Mouse (Mus musculus): ENCODE measurements around the gene Coa7. TPM values are rescaled to one million over a fixed set of nuclear protein-coding genes. Genes with fewer than 3 reads are reported as not detected.

Gene Coa7
- total RNA-seq, 2 experiments from 2014 or later, result 24.1 to 28.5 TPM

DNA sequence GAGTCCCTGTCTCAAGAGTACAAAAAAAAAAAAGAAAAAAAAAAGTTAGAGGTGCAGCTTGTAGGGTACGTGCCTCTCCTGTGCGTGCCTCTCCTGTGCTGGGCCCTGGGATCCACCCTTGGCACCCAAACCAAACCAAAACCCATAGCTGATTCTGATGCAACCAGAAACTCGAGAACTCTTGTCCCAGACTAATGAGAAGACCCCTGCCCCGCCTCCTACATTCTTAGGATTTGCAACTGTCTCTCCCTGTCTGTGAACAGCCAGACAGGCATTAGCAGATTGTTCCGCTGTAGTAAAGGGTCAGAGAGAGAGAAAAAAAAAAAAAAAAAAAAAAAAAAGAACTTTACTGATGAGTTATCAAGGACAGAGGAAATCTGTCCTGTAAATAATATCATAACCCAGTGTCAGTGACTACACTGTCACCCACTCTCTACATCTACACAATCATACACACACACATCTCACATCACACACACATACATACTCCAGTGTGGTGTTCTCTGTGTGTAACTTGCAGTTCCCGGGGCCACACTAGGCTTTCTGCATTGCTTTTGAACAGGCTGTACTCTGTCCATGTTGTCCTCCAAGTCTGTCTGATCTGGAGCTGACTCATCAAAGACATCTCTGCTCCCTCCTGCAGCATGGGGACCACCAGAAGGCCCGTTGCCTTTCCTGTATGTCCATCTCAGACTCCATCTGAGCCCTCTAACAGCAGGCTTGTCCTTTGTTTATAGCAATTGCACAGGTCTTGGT, 35.6 kb downstream of the Coa7 start:
- intact Hi-C loops (cut with DNase I), result no loop called here
- Histone ChIP-seq H3K4me3 (no peak overlapping the region), H3K27ac (no peak overlapping the region)
- no peak for DNase-seq (ENCODE audit: extremely low spot score in 1 of 2, low spot score in 2 of 2)
- no peak for TF ChIP-seq CTCF (IDR thresholded peaks at IDR 0.05)

DNA sequence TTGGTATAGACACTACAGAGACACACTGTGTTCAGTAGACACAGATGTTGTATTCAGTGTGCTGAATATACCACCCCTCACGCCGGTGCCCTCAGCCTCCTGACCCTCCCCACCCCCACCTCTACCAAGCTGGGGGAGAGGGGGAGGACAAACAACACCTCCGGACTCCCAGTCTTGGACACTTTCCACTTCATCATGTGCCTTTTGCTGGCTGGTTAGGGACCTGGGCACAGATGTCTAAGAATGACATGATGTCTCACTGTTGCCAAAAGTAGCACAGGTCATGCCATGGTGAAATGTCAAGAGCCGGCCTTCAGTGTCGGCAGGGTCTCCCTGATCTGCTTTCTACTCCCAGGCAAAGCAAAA, 36.2 kb downstream of the Coa7 start:
- H3K4me3 ChIP-seq, result no peak overlapping the region
- intact Hi-C loops (cut with DNase I), result no loop called here
- no peak for DNase-seq (ENCODE audit: extremely low spot score in 1 of 2, low spot score in 2 of 2)
- H3K27ac ChIP-seq, result no peak overlapping the region
- TF ChIP-seq CTCF (IDR thresholded peaks at IDR 0.05), result no peak

DNA sequence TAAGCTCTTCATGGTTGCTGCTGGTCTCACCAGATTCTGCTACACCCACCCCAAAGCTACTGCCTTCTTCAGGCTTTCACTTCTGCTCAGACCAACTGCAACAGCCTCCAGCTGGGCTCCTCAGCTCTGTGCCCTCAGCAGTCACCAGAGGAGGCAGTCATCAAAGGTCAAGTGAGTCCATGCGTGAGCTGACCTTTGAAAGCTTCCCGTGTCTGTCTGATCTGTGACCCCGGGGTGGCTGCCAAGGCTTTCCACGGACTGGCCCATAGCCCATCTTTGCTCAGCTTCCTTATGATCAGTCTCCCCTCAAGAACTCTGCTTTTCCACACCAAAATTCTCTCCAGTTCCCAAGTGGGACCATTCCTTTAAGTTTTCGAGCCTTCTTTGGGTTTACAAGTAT, 41.3 kb downstream of the Coa7 start:
- no peak for DNase-seq (ENCODE audit: extremely low spot score in 1 of 2, low spot score in 2 of 2)
- no peak for TF ChIP-seq CTCF (IDR thresholded peaks at IDR 0.05)
- intact Hi-C loops (cut with DNase I), result loop anchor here (5.0 kb wide), 1 partner anchor 78 kb away; no protein-coding TSS in a partner anchor
- no peak overlapping the region for H3K27ac ChIP-seq
- H3K4me3 ChIP-seq, result no peak overlapping the region

DNA sequence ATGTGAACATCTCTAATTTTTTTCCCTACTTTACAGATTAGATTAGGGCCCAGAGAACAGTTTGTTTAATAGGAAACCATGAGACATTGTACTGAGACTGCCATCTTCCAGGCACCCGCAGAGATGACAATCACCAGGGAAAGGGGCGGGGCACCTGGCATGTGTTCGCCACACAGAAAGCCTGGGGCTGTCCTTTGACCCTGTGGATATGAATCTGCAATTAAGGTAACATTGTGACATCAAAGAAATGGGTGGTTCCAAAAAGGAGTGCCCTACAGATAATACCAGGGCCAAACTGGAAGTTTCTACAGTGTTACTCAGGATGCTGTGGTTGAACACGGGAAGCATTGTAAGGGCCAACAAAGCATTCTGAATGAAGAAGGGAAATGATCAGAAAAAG, 42.5 kb downstream of the Coa7 start:
- H3K27ac ChIP-seq, result no peak overlapping the region
- H3K4me3 ChIP-seq, result no peak overlapping the region
- DNase-seq (ENCODE audit: extremely low spot score in 1 of 2, low spot score in 2 of 2), result no peak
- no peak for TF ChIP-seq CTCF (IDR thresholded peaks at IDR 0.05)
- intact Hi-C loops (cut with DNase I), result no loop called here

DNA sequence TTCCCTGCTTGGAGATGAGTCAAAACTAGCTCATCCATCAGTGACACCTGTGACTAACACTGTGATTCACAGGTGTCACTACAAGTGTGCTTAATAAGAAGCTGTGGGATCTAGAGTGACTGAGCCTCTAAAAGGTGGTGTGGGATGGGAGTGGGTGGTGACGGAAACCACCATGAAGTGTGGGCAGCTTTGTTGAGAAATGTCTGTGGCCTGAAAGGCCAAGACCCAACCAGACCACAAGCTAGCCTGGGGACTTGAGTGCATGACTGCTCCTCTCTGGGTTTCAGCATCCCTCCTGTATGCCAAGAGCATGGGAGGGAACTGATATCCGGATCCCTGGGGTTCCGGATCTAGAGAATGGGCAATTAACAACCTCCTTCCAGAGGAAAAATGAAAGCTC, 43.5 kb downstream of the Coa7 start:
- no peak for TF ChIP-seq CTCF (IDR thresholded peaks at IDR 0.05)
- Histone ChIP-seq H3K4me3 (no peak overlapping the region), H3K27ac (no peak overlapping the region)
- intact Hi-C loops (cut with DNase I), result no loop called here
- DNase-seq (ENCODE audit: extremely low spot score in 1 of 2, low spot score in 2 of 2), result no peak

DNA sequence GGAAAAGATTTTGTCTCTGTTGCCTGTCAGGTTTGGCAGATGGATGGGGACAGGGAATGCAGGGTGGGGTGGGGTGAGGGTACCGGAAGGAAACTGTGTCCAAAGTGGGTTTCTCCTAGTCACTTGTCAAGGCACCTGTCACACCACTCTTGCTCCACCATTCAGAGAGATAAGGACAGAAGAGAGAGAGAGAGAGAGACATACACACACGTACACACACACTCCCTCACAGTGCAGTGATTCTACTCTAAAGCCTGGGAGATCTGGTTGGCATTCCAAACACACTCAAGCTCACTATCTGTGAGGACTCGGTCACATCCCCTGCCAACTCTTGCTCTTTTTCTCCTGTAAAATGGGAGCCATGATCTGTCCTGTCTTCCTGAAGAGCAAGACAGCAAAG, 44.2 kb downstream of the Coa7 start:
- TF ChIP-seq CTCF (IDR thresholded peaks at IDR 0.05), result no peak
- intact Hi-C loops (cut with DNase I), result no loop called here
- Histone ChIP-seq H3K4me3 (no peak overlapping the region), H3K27ac (no peak overlapping the region)
- DNase-seq (ENCODE audit: extremely low spot score in 1 of 2, low spot score in 2 of 2), result no peak

DNA sequence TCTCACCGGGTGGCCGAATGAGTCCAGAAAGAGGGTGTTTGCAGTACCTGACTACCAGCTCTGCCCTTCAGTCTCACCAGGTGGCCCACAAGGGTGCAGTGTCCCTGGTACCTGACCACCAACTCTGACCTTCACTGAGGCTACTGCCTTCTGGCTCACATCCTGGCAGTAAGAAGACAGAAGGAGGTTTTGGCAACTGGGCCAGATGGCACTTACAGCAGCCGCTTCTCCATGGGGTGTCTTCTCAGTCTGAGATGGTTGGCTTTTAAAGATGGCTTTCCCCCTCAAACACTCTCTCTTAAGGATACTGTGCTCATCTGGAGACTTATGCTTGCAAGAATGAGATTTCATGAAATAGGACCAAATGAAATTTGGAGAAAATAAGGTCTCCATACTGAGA, 51.5 kb downstream of the Coa7 start:
- Histone ChIP-seq H3K27ac (no peak overlapping the region), H3K4me3 (no peak overlapping the region)
- TF ChIP-seq CTCF (IDR thresholded peaks at IDR 0.05), result no peak
- DNase-seq (ENCODE audit: extremely low spot score in 1 of 2, low spot score in 2 of 2), result no peak
- intact Hi-C loops (cut with DNase I), result no loop called here

DNA sequence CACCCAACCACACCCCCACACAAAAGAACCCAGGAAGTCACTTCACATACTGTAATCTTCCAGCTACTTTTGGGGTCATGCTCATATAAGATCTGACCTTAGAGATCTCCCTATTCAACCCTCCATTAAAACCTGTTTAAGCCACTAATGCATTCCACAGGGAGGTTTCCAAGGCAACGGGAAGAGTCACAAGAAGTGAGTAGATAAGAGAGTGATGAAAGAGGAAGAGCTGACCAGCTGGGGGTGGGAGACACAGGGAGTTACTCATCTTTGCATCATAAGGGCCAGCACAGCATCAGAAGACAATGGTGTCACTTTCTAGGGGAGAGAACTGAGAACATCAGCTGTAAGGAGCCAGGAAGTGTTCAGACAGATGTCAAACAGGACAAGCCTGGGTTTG, 52.2 kb downstream of the Coa7 start:
- intact Hi-C loops (cut with DNase I), result no loop called here
- no peak for TF ChIP-seq CTCF (IDR thresholded peaks at IDR 0.05)
- no peak for DNase-seq (ENCODE audit: extremely low spot score in 1 of 2, low spot score in 2 of 2)
- Histone ChIP-seq H3K27ac (no peak overlapping the region), H3K4me3 (no peak overlapping the region)

DNA sequence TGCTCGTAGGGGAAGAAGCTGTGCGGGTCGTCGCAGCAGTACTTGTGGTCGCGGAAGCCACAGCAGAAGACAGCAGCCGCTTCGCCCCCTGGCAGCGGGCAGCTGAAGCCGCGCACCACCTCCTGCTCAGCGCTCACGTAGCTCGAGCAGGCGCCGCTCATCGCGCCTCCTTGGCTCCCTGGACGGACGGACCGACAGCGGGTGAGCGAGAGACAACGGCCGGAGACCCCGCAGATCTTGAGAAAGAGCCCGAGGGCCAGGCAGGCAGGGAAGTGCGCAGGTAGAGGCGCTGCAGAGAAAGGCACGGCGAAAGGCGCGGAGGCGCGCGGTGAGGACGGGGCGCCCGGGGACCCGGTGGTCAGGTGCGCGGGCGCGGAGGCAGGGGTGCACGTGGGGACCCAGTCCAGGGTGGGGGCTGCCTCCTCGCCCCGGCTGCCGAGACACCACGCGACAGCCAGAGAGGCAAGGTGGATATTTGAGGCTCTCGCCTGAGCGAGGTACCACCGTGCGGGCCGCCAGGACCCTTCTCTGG, 55.3 kb downstream of the Coa7 start, which contains the start of gene Shisal2a:
Gene Shisal2a (minus strand): TSS at position 167 of the 532 bp plus-strand sequence.
- DNase-seq (ENCODE audit: extremely low spot score in 1 of 2, low spot score in 2 of 2), result no peak
- peak within 1 kb of the TSS; percentile 28 for H3K4me3 ChIP-seq
- no peak within 1 kb of the TSS for H3K27ac ChIP-seq
- intact Hi-C loops (cut with DNase I), result no loop called here
- TF ChIP-seq CTCF (IDR thresholded peaks at IDR 0.05), result no peak

DNA sequence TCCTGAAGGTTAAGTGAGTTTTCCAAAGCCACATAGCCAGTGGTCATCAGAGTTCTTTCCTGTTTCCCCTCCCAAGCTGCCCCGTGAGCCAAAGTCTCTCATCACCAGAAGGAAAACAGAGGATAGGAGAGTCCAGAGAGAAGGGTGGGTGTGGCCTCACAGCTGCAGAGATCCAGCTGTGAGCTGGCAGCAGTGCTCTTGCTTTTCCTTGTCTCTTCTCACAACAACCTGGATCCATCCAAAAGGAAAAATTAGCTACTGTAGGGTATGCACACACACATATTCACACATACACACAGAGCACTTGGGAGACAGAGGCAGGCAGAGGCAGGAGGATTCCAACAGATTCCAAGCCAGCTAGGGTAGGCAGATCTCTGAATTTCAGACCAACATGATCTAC, 58.1 kb downstream of the Coa7 start:
- intact Hi-C loops (cut with DNase I), result no loop called here
- Histone ChIP-seq H3K4me3 (no peak overlapping the region), H3K27ac (no peak overlapping the region)
- DNase-seq (ENCODE audit: extremely low spot score in 1 of 2, low spot score in 2 of 2), result no peak
- TF ChIP-seq CTCF (IDR thresholded peaks at IDR 0.05), result no peak

DNA sequence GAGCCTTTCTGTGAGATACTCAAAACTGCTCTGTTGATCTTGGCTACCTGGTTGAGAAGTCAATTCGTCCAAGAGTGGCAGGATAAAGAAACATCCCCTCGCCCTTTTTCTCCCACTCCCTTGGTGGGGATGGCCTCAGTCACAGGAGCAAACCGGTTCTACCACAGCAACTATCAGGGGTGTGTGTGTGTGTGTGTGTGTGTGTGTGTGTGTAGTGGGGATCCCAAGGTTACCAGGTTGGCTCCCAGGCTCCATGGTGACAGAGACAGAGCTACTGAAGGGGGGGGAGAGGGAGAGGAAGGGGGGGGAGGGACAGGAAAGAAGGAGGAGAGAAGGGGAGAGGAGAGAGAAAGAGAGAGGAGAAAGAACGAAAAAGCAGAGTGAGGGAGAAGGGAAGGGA, 59.2 kb downstream of the Coa7 start:
- no peak overlapping the region for H3K27ac ChIP-seq
- H3K4me3 ChIP-seq, result peak overlapping the region; percentile 49
- intact Hi-C loops (cut with DNase I), result no loop called here
- no peak for DNase-seq (ENCODE audit: extremely low spot score in 1 of 2, low spot score in 2 of 2)
- no peak for TF ChIP-seq CTCF (IDR thresholded peaks at IDR 0.05)

DNA sequence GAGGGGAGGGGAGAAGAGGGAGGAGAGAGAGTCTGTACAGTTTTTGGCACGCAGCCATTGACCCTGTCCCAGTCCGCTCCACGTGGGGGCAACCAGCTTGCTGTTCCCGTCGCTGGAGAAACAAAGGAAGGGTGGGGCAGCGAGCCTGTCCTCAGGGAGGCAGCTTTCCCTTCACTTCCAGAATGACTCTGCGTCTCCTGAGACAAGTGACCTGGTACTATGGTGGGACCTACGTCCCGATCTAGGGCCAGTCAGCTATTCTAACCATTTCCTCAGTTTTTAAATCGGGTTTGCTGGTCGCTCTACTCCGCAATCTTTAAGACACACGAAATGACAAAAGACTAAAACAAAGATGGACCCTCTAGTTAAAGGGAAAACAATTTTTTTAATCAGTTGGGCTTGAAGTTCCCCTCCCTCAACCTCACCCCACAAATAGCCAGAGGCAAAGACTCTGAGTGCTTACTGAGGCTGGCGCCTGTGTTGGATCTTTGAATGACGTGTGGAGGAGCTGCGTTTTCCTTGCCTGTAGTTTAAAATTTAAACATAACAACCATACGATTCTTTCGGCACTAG, 59.8 kb downstream of the Coa7 start:
- H3K27ac ChIP-seq, result peak overlapping the region; percentile 38; the same call in 1 of the 2 replicates
- intact Hi-C loops (cut with DNase I), result no loop called here
- peak; percentile 4 for TF ChIP-seq CTCF (IDR thresholded peaks at IDR 0.05)

DNA sequence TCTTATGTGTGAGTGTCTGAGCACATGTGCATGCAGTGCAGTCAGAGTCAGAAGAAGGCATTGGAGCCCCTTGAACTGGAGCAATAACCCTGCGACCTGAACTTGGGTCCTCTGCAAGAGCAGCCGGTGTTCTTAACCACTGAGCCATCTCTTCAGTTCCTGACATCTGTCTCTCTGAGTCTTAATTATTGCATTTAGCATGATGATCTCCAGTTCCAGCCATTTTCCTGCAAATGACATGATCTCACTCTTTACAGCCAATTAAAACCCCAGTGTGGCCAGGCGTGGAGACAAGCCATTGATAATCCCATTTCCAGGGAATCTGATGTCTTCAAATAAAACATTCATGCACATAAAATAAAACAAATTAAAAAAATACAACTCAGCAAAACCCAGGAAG, 60.8 kb downstream of the Coa7 start:
- intact Hi-C loops (cut with DNase I), result no loop called here
- Histone ChIP-seq H3K27ac (no peak overlapping the region), H3K4me3 (no peak overlapping the region)
- DNase-seq (ENCODE audit: extremely low spot score in 1 of 2, low spot score in 2 of 2), result no peak
- TF ChIP-seq CTCF (IDR thresholded peaks at IDR 0.05), result no peak

More for the DNA sequence above, 59.8 kb downstream of the Coa7 start:
- peak overlapping the region; percentile 49 for H3K4me3 ChIP-seq
- peak; percentile 23 to 27 for DNase-seq (ENCODE audit: extremely low spot score in 1 of 2, low spot score in 2 of 2)
